Mouse (Mus musculus) heart, postnatal 36 days (tissue): Measurements from ENCODE around the gene Slc12a9. TPM values are rescaled to one million over a fixed set of nuclear protein-coding genes. Genes with fewer than 3 reads are reported as not detected.
A peak's percentile ranks its signal among the peaks of the same experiment; 100 is the strongest.

Source experiments
- DNase-seq, 2 experiments: peaks; one replicate each; pipeline ENCODE4 v3.0.0; 2021 to 2022
- intact Hi-C: fragments of 180-260 bp; cut with DNase I; formaldehyde crosslinking; loops from one replicate; pipeline ENCODE4 v1.15.1; 2025
- total RNA-seq, 2 experiments: library from RNA; stranded (reverse); gene quantifications; 2 replicates each; pipeline ENCODE4 v1.2.3; 2021

The Slc12a9 gene
- total RNA-seq: 1 to 10 TPM; 2.0 to 3.6 TPM

GRCm38 (mm10) chr5:137333512-137334174 is at the start of gene Slc12a9:
Slc12a9 (minus strand) TSS chr5:137333597.
- intact Hi-C loops: loop anchor here (1.0 to 2.0 kb wide), 4 partner anchors 21 to 45 kb away; partner anchors contain the start of gene Srrt
- peak; percentile 91 to 95 for DNase-seq

DNA sequence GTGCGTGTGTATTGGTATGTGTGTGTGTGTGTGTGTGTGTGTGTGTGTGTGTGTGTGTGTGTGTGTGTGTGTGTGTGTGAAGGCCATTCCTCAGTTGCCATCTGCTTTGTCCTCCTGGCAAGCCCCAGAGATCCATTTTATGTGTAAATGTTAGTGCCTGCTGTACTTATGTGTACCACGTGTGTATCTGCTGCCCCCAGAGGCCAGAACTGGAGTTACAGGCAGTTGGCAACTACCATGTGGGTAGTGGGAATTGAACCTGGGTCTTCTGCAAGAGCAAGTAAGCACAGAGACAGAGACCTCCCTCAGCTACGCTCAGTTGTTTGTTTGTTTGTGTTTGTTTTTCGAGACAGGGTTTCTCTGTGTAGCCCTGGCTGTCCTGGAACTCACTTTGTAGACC is 47.8 kb upstream of the Slc12a9 start:
- intact Hi-C loops: loop anchor here (2.0 to 5.0 kb wide), 2 partner anchors 90 to 249 kb away; no protein-coding TSS in a partner anchor
- DNase-seq: peak; percentile 61 to 76

GRCm38 (mm10) chr5:137377603-137378002 is 44.2 kb upstream of the Slc12a9 start:
- intact Hi-C loops: loop anchor here (1.0 kb wide), 1 partner anchor 43 kb away; no protein-coding TSS in a partner anchor
- DNase-seq: no peak

DNA sequence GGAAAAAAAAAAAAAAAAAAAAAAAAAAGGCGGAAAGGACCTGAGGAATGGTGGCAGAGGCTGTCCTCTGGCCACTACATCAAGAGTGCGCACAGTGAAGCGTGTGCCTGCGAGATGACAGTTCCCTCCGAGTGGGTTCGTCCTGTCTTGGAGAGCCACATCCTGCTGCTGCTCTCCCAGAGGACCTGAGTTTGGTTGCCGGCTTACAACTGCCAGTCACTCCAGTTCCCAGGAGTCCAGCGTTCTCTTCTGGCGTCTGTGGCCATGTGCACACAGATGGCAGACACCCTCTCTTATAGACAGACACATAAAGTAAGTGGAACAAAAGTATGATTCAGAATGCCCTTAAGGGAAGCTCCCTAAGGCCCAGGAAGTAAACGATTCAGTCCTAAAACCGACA is 43.8 kb upstream of the Slc12a9 start:
- DNase-seq: peak; percentile 27 to 38
- intact Hi-C loops: no loop called here

DNA sequence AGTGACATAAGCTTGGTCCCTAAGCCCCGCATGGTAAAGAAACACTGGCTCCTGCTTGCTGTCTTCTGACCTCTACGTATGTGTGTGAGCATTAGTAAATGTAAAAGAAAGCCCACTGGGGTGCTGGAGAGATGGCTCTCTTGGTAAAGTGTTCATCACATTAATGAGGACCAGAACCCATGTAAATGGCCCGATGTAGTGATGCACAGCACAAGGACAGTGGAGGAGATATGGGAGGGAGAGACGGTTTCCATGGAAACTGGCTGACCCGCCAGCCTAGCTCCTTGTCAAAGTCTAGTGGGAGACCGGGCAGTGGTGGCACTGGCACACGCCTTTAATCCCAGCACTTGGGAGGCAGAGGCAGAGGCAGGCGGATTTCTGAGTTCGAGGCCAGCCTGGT is 43.3 kb upstream of the Slc12a9 start:
- intact Hi-C loops: no loop called here
- DNase-seq: no peak

DNA sequence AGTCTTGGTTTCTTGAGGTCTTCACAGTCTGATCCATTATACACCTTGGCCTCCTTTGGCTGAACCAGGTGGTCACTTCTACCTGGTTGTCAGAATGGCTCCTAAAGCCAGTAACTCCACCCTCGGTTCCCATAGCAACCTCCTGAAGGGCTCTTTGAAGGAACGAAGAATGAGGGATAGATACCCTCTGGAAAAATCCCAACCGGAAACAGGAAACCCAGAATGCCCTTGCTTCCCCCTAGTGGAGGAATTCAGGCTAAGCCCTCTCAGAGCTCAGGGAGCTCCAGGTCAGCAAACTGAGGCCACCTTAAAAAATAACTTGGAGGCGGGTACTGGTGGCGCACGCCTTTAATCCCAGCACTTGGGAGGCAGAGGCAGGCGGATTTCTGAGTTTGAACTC is 42.8 kb upstream of the Slc12a9 start:
- intact Hi-C loops: no loop called here
- DNase-seq: no peak

- intact Hi-C loops: no loop called here
Observed at GRCm38 (mm10) chr5:137375627-137376026, 42.2 kb upstream of the Slc12a9 start.

DNA sequence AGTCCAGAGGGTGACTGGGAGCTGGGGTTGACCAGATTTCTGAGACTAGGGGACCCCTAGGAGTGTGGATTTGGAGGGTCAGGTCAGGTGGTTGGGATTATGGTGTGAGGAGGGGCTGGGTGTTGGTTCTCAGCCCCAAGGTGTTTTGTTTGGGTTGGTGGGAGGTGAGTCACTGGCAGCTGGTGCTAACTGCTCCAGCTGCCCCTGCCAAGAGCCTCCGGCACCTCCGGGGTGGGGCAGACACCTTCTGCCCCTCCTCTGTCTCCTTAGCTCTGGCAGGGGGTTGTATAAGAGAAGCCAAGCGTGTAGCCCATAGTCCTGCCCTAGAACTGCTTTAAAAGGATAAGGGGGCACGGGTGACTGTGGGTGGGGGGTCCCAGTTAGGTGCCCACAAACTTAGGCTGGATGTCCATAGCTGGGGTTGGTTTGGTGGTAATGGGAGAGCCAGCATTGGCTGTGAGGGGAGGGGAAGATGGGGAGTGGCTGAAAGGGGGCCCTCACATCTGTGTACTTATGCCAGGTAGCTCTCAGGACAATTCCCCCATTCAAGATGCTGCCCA is 41.2 kb upstream of the Slc12a9 start:
- DNase-seq: no peak
- intact Hi-C loops: no loop called here

More at GRCm38 (mm10) chr5:137375627-137376026, 42.2 kb upstream of the Slc12a9 start:
- peak; percentile 68 to 77 for DNase-seq

DNA sequence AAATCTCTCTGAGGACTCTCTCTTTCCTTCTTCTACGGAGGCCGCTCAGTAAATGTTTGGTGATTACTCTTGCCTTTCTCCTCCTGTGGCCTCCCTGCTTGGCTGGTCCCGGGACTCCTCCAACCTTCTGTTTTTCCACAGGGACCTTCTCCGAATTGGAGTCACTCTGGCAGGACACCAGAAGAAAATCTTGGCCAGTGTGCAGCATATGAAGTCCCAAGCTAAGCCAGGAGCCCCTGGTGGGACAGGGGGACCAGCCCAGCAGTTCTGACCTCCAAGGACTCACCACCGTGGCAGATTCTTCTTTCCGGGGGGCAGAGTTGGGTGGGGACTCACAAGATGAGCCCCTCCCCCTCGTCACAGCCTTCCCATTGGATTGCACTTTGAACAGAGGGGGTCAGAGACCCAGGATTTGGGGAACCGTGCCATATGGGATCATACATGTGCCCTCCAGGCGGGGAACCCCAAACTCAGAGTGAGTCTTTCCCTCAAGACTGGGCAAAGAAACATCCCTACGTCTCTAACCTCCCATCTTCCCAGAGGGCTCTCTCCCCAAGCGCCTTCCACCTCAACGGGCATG is 40.1 kb upstream of the Slc12a9 start:
- intact Hi-C loops: no loop called here
- DNase-seq: no peak

- intact Hi-C loops: no loop called here
- no peak for DNase-seq
Observed at GRCm38 (mm10) chr5:137369665-137370064, 36.3 kb upstream of the Slc12a9 start.

DNA sequence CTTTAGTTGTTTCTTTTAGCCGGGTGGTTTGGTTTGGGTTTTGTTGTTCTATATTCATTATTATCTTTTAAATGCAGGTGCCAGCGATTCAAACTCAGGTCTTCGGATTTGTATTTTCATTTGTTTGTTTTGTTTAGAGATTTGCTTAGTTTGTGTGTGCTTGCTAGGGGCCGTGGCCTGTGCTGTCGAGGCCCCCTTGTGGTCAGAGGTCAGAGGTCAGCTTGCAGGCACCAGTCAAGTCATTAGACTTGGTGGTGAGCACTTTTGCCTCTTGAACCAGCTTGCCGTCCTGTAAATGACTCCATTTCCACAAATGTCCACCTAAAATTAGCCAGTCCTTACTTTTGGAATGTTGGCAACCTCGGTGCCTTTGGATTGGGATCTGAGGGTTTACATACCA is 25.0 kb upstream of the Slc12a9 start:
- intact Hi-C loops: loop anchor here (1.0 kb wide), 1 partner anchor 24 kb away; no protein-coding TSS in a partner anchor
- DNase-seq: no peak

DNA sequence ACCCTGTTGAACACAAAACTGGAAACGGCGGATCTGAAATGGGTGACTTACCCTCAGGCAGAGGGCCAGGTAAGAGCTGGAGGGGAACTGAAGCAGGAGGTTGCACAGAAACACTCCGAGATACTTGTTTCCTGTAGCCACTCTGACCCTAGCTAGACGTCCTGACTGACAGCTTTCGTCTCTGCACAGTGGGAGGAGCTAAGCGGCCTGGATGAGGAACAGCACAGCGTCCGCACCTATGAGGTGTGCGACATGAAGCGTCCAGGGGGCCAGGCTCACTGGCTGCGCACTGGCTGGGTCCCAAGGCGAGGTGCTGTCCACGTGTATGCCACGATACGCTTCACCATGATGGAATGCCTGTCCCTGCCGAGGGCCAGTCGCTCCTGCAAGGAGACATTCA is 20.7 kb upstream of the Slc12a9 start:
- intact Hi-C loops: loop anchor here (5.0 kb wide), 1 partner anchor 178 kb away; the partner anchor contains the start of genes Epo and Gnb2
- DNase-seq: no peak

- intact Hi-C loops: loop anchor here (5.0 kb wide), 1 partner anchor 180 kb away; the partner anchor contains the start of genes Epo and Gnb2
- peak; percentile 57 to 63 for DNase-seq
Observed at GRCm38 (mm10) chr5:137352011-137352975, 18.9 kb upstream of the Slc12a9 start.

DNA sequence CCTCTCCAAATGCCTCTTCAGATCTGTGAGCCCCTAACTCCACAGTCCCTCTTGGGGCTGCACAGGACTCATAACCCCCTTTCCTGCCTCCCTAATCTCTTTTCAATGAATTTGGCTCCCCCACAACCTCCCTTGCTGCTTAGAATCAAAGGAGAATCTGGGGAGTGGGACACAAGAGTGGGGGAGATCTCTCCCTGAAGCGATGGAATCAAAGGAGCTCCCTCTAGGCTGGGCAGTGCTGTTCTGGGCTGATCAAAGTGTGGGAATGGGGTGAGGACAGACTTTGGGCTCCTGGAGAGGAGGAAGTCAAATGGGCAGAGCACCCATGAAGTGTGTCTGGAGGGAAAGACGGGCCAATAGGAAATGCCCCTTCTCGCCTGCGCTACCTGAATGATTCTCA is 18.0 kb upstream of the Slc12a9 start:
- DNase-seq: peak in 1 of 2 experiments; percentile 19
- intact Hi-C loops: loop anchor here (5.0 kb wide), 1 partner anchor 181 kb away; the partner anchor contains the start of genes Epo and Gnb2

DNA sequence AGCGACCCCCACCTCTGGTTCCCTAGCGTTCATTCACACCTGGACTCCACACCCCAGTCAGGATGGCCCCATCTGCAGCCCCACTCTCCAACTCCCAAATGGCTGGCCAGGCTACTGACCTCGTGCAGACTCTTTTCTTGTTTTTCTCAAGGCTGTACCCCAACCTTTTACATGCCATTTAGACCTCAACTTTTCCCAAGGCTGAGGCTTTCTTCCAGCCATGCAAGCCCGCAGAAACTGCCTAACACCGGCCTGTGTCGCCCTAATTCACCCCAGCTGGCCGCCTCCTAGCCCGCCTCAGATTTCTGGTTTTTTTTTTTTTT is 17.6 kb upstream of the Slc12a9 start:
- no peak for DNase-seq
- intact Hi-C loops: loop anchor here (5.0 kb wide), 1 partner anchor 181 kb away; the partner anchor contains the start of genes Epo and Gnb2

- intact Hi-C loops: loop anchor here (5.0 kb wide), 1 partner anchor 182 kb away; the partner anchor contains the start of genes Epo and Gnb2
- DNase-seq: peak in 1 of 2 experiments; percentile 22
Observed at GRCm38 (mm10) chr5:137350205-137351057, 17.0 kb upstream of the Slc12a9 start.

- intact Hi-C loops: loop anchor here (1.0 to 5.0 kb wide), 2 partner anchors 10 to 183 kb away; partner anchors contain the start of genes Epo and Gnb2
- DNase-seq: peak; percentile 90 to 92
Observed at GRCm38 (mm10) chr5:137349384-137350204, 16.2 kb upstream of the Slc12a9 start, which contains the start of gene Ephb4. Ephb4 (plus strand) TSS chr5:137350109.
